Mouse (Mus musculus): Measurements from ENCODE around the gene Gm10409. TPM values are rescaled to one million over a fixed set of nuclear protein-coding genes. Genes with fewer than 3 reads are reported as not detected.
"Not testable (repeated sequence)": the region's sequence is repeated elsewhere in the genome, so short reads cannot be mapped to it uniquely, and the experiment has no call there.

The Gm10409 gene
- under 1 TPM in 1 of 2 experiments, not detected in 1; 0.21 TPM for total RNA-seq (2021)
- long read RNA-seq, experiment 1: 0 reads
- long read RNA-seq, experiment 2: 0 reads

DNA sequence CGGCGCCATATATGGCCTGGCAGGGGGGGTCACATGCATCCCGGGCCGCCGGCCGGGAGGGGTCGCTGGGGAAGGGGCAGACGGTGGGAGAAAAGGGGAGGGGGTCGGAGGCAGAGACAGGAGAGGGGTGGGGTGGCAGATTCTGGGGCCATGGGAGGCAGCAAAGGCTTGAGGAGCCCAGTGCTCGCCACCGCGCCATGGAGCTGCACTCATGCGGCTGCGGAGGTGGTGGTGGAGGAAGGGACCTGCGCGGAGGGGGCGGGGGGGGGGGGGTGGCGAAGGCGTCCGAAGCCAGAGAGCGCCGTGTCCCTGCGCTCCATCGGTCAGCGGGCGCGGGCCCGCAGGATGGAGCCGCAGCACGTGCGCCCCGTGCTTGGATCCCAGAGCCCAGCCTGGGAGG is at the start of gene Gm10409:
Gm10409 (plus strand) TSS at position 301 of the 400 bp plus-strand sequence.
- DNase-seq (ENCODE audit: low spot score): not testable (repeated sequence)

- not testable (repeated sequence) for DNase-seq (ENCODE audit: low spot score)
These were observed 17.6 kb upstream of the Gm10409 start, which contains the start of gene Gm10413 for GRCm38 (mm10) chr14:3394793-3395192. Gene Gm10413, plus strand, starts transcription at chr14:3395093.

DNA sequence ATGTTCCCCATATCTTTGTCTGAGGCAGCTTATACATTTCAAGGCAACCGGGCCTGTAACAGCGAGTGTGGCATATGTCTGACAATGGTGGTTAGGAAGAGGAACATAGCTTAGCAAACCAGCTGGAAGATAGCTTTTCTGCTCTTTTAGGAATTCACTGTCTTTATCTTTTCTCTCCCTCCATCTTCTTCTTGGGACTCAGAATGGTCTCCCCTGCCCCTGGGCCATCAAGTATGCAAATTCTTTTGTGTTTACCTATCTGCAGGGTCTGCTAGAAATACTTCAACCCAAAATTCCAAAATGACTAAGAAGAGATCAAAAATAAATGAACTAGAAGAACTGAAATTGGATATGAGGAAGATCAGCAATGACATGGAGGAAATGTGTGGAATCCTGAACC is 15.4 kb downstream of the Gm10409 start, which contains the start of gene Gm3005:
Gm3005 (plus strand) TSS at position 301 of the 400 bp plus-strand sequence.
- not testable (repeated sequence) for DNase-seq (ENCODE audit: low spot score)

DNA sequence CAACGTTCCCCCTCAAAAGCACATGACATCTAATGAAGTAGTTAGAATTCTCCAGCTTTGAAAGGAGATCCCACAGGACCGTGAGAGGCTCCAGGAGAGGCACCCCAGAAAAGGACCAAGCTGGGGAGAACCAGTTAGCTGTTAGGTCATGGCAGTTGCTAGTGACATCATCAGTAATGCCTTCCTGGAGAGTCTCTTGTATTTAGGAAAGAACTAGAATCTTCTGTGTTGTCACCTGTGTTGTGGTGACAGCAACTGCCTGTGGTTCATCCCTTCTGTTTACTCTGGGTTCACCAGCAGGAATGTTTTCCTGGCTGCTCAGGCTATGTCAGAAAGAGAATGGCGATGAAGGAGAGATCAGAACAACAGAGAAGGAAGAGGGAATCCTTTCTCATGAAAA is 36.7 kb downstream of the Gm10409 start, which contains the start of gene Gm10408:
Gm10408 (plus strand) TSS at position 301 of the 400 bp plus-strand sequence.
- DNase-seq (ENCODE audit: low spot score): not testable (repeated sequence)

Other genes with a start within 250 kb of the Gm10409 start
- gene Gm5795, start 224.4 kb upstream of the Gm10409 start, total RNA-seq (2021): not detected
- under 1 TPM in 1 of 2 experiments, not detected in 1; 0.32 TPM for gene D830030K20Rik, start 204.1 kb upstream of the Gm10409 start, total RNA-seq (2021)
- gene Gm2956, start 80.0 kb upstream of the Gm10409 start, total RNA-seq (2021): not detected
- not detected for gene Gm10413, start 17.5 kb upstream of the Gm10409 start, total RNA-seq (2021)
- gene Gm3005, start 15.5 kb downstream of the Gm10409 start, total RNA-seq (2021): not detected
- not detected for gene Gm10408, start 36.8 kb downstream of the Gm10409 start, total RNA-seq (2021)
- gene Gm3012, start 221.9 kb downstream of the Gm10409 start, total RNA-seq (2021): not detected
- gene Gm3020, start 239.4 kb downstream of the Gm10409 start, total RNA-seq (2021): under 1 TPM in 1 of 2 experiments, not detected in 1; 0.21 TPM

All from gastrocnemius, adult 18-20 months (tissue).